Mouse (Mus musculus) Patski (cell line): Measurements from ENCODE around the gene Svop. TPM values are rescaled to one million over a fixed set of nuclear protein-coding genes. Genes with fewer than 3 reads are reported as not detected.

ENCODE experiments used
- ATAC-seq: fragments of 100-300 bp; one replicate; pipeline ENCODE4 v1.8.0; 2021
- CTCF ChIA-PET: fragments of 350-600 bp; sonication (Branson Sonifier 250); formaldehyde crosslinking; loops from one replicate; lab custom pipeline; 2022; ENCODE audit warnings: inconsistent platforms; lab: Charles Lee
- POLR2A ChIA-PET: fragments of 350-600 bp; sonication (Branson Sonifier 250); formaldehyde crosslinking; loops from one replicate; lab custom pipeline; 2022; ENCODE audit warnings: antibody characterized with exemption, inconsistent platforms; lab: Charles Lee
- DNase-seq: peaks from one replicate; pipeline ENCODE4 v3.0.0-alpha.2; 2011; ENCODE audit warnings: low read depth, low spot score
- H3K27me3 ChIP-seq: fragments of 371-371 bp; one replicate; pipeline ENCODE4 v1.5.1; 2021
- CTCF ChIP-seq: fragments of 100-300 bp; IDR thresholded peaks from one replicate; pipeline ENCODE4 v1.5.1; 2021
- in situ Hi-C: fragments of 300-500 bp; cut with MboI; formaldehyde crosslinking; loops from 3 replicates; pipeline ENCODE4 v1.11.1; 2018; ENCODE audit warnings: low pct_unique_long_range_greater_than_20kb, mixed read lengths
- polyA plus RNA-seq: library from polyadenylated mRNA; unstranded; gene quantifications from one replicate; pipeline ENCODE4 v1.2.3, GENCODE M21; 2021

Gene Svop
- polyA plus RNA-seq, 1 experiment from 2014 or later: 0.06 TPM

DNA sequence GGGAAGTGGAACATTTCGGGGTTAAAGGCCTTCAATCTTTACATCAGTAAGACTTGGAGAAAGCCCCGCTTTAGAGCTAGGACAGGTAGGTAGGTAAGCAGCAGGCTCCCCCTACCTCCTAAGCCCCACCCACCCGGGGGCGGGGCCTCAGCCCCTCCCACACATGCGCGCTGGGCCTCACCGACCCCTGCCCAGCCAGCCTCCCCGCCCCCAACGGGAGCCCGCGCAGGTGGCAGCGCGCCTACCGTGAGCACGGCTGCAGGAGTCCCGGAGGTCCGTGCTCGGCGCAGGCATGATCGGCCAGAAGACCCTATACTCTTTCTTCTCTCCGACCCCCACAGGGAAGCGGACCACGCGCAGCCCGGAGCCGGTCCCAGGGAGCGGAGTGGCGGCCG is 38.8 kb upstream of the Svop start, which contains the start of gene Ung:
Ung (plus strand) TSS at position 176 of the 395 bp plus-strand sequence.
- ATAC-seq (no peak), DNase-seq (no peak)
- no peaks in the 10 kb centered on the region for H3K27me3 ChIP-seq
- POLR2A ChIA-PET: interaction anchor here (0.6 to 1.6 kb wide), 2 partner anchors 10 to 1419 kb away, joined by 3 to 7 read pairs; no protein-coding TSS in a partner anchor
- CTCF ChIA-PET: interaction anchor here (0.9 to 1.8 kb wide), 3 partner anchors 30 to 191 kb away, joined by 3 to 4 read pairs (median 3); no protein-coding TSS in a partner anchor
- in situ Hi-C loops: no loop called here
- no peak for TF ChIP-seq CTCF

DNA sequence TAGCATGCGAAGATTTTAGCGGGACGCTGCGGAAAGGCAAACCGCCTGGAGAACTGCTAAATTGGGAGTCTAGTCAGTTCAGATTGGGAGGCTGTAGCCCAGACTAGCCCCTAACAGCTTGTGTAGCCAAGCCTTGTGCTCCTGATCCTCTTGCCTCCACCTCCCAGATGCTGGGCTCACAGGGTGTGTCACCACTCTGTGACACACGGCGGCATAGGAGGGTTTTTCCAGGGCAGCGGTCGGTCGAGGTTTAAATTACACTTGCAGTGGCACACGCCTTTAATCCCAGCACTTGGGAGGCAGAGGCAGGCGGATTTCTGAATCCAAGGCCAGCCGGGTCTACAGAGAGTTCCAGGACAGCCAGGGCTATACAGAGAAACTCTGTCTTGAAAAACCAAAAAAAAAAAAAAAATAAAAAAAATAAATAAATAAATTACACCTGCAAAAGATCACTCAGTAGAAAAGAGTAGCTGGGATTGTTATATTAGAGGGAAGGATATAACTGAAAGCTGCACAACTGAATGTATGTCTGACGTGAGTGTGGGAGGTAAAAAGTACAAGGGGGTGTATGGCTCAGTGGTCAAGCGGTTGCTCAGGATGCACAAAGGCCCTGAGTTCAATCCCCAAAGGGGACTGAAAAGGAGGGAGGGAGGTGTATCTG is 38.3 kb upstream of the Svop start:
- ChIA-PET CTCF (interaction anchor here (0.9 to 1.8 kb wide), 2 partner anchors 77 to 191 kb away, joined by 3 to 4 read pairs; no protein-coding TSS in a partner anchor), POLR2A (interaction anchor here (0.6 kb wide), 1 partner anchor 1419 kb away, joined by 3 read pairs; no protein-coding TSS in a partner anchor)
- TF ChIP-seq CTCF: no peak
- ATAC-seq: no peak
- in situ Hi-C loops: no loop called here
- no peaks in the 10 kb centered on the region for H3K27me3 ChIP-seq
- no peak for DNase-seq

- H3K27me3 ChIP-seq: no peaks in the 10 kb centered on the region
- ATAC-seq (peak; percentile 34), DNase-seq (peak; percentile 57)
- TF ChIP-seq CTCF: no peak
- ChIA-PET POLR2A (interaction anchor here (0.7 to 0.9 kb wide), 2 partner anchors 12 to 25 kb away, joined by 3 read pairs; no protein-coding TSS in a partner anchor), CTCF (interaction anchor here (0.6 to 1.7 kb wide), 7 partner anchors 16 to 156 kb away, joined by 3 to 5 read pairs (median 3); no protein-coding TSS in a partner anchor)
- in situ Hi-C loops: no loop called here
Observed at GRCm38 (mm10) chr5:114127374-114128349, 36.3 kb upstream of the Svop start, which contains the start of gene Alkbh2. Gene Alkbh2 (minus strand): TSS chr5:114128218.

DNA sequence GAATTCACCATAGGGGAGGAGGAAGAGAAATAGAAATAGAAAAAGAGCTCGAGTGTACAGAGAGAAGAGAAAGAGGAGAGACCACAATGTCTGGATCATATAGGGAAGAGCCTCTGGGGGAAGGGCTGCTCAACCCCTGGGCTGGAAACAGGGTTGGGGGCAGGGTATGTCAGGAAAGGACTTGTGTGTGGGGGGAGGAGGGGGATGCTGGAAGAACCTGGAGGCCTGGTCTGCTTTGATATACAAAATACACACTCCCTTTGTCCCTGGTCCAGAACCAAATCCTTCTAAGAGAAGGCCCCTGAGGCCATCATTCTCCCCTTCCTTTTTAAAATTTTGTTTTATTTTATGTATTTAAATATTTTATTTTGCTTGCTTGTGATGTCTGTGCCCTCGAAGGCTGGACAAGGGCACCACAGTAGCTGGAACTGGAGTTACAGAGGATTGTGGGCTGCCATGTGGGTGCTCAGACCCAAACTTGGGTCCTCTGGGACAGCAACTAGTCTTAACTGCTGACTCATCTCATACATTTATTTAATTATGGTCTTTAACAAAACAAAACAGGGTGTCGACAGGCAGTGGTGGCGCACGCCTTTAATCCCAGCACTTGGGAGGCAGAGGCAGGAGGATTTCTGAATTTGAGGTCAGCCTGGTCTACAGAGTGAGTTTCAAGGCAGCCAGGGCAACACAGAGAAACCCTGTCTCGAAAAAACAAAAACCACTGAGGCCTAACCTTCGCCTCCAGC is 35.3 kb upstream of the Svop start:
- no peaks in the 10 kb centered on the region for H3K27me3 ChIP-seq
- DNase-seq: no peak
- POLR2A ChIA-PET: interaction anchor here (0.7 kb wide), 1 partner anchor 13 kb away, joined by 3 read pairs; no protein-coding TSS in a partner anchor
- CTCF ChIA-PET: interaction anchor here (0.8 to 0.9 kb wide), 2 partner anchors 26 to 30 kb away, joined by 3 read pairs; no protein-coding TSS in a partner anchor
- in situ Hi-C loops: no loop called here
- TF ChIP-seq CTCF: no peak
- no peak for ATAC-seq

- ChIA-PET CTCF (no interaction called here), POLR2A (no interaction called here)
- DNase-seq: peak; percentile 20
- in situ Hi-C loops: no loop called here
- no peak for ATAC-seq
- H3K27me3 ChIP-seq: no peaks in the 10 kb centered on the region
- no peak for TF ChIP-seq CTCF
Observed at GRCm38 (mm10) chr5:114126008-114126407, 34.6 kb upstream of the Svop start.

GRCm38 (mm10) chr5:114119806-114120205 is 28.4 kb upstream of the Svop start:
- ChIA-PET POLR2A (no interaction called here), CTCF (no interaction called here)
- ATAC-seq (no peak), DNase-seq (no peak)
- TF ChIP-seq CTCF: no peak
- no peaks in the 10 kb centered on the region for H3K27me3 ChIP-seq
- in situ Hi-C loops: no loop called here

- ATAC-seq (no peak), DNase-seq (no peak)
- POLR2A ChIA-PET: no interaction called here
- TF ChIP-seq CTCF: no peak
- no peaks in the 10 kb centered on the region for H3K27me3 ChIP-seq
- in situ Hi-C loops: no loop called here
- CTCF ChIA-PET: no interaction called here
Observed at GRCm38 (mm10) chr5:114116586-114116985, 25.2 kb upstream of the Svop start.

GRCm38 (mm10) chr5:114115030-114115429 is 23.7 kb upstream of the Svop start:
- H3K27me3 ChIP-seq: no peaks in the 10 kb centered on the region
- in situ Hi-C loops: no loop called here
- CTCF ChIA-PET: no interaction called here
- POLR2A ChIA-PET: no interaction called here
- no peak for DNase-seq
- no peak for TF ChIP-seq CTCF
- ATAC-seq: no peak

GRCm38 (mm10) chr5:114113334-114113733 is 22.0 kb upstream of the Svop start:
- in situ Hi-C loops: no loop called here
- DNase-seq (no peak), ATAC-seq (no peak)
- ChIA-PET CTCF (no interaction called here), POLR2A (interaction anchor here (1.0 kb wide), 1 partner anchor 10 kb away, joined by 3 read pairs; no protein-coding TSS in a partner anchor)
- TF ChIP-seq CTCF: no peak
- H3K27me3 ChIP-seq: no peaks in the 10 kb centered on the region
